Mouse (Mus musculus) adrenal gland, postnatal 14 days (tissue): ENCODE results near the gene Lonrf2. TPM values are rescaled to one million over a fixed set of nuclear protein-coding genes. Genes with fewer than 3 reads are reported as not detected.

Experiments used
- DNase-seq: peaks from one replicate; pipeline ENCODE4 v3.0.0; 2021; ENCODE audit warnings: mixed read lengths
- total RNA-seq: library from RNA; stranded (reverse); gene quantifications from 2 replicates; pipeline ENCODE4 v1.2.3, GENCODE M21; 2021

The Lonrf2 gene
- total RNA-seq, 1 experiment from 2014 or later, result 5.0 TPM

DNA sequence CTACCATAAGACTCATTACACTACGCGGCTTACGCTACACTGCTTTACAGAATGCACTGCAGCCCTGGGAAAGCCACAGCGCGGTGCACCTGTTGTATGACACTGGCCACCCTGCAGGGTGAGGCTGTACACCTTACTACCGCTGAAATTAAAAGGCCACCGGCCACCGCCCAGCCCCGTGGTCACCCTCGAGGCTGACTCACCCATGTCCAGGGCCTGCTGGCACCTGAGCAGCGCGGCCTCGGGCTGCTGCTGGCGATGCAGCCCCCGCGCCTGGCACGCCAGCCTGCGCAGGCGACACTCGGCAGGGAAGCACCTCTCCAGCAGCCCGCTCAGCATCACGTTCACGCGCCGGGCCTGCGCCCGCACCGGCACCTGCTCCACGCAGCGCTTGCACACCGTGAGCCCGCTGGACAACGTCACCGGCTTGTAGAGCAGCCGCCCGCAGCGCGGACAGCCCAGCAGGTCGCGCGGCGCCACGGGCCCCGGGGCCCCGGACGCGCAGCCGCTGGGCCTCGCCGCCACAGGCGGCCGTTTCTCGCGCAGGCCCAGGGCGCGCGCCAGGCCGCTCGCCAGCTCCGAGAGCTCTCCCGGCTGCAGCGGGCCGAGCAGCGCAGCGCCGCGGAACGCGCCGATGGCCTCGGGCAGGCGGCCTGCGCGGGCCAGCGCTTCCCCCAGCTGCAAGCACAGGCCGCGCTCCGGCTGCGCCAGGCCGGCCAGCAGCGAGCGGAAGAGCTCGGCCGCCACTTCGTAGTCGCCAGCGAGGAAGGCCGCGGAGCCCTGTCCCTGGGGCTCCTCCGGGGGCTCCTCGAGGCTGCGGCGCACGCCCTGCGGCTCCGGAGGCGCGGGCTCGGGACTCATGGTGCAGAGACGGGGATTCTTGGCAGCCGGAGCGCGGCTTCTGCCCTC, 689 bp downstream of the Lonrf2 start:
- peak; percentile 52 for DNase-seq

DNA sequence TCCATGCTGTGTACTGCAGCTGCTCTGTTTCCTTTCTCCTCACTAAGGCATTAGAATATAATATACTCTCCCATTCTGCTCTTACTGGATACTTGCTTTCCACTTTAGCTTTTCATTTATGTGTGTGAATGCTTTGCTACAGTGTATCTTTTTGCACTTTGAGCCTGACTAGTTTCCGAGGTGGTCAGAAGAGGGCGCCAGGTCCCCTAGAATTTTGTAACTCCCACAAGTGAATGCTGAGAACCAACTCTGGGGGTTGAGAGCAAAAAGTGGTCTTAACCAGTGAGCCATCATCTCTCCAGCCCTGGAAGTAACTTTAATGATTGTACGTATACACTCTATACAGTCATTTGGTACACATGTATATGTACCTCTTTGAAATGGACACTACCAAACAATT, 1.6 kb downstream of the Lonrf2 start:
- DNase-seq, result peak; percentile 26

- DNase-seq, result no peak
Measured at GRCm38 (mm10) chr1:38824926-38825325, 11.6 kb downstream of the Lonrf2 start.

DNA sequence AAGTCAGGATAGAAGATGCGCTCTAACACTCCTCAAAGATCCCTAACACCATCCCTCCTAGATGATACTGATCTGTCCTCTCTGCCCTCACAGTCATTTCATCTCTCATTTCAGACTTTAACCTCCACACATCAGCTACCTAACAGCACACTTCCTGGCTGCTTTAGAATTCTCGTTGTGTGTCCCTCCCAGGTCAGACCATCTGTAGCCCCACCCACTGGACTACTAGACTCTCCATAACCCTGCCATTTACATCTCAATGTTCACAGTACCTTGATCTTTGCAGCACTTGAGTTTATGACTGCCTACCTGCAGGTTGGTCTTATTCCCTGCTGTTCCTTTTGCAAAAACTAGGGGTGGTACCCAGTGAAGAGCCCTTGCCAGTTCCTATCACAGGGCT, 12.7 kb downstream of the Lonrf2 start:
- DNase-seq, result no peak

DNA sequence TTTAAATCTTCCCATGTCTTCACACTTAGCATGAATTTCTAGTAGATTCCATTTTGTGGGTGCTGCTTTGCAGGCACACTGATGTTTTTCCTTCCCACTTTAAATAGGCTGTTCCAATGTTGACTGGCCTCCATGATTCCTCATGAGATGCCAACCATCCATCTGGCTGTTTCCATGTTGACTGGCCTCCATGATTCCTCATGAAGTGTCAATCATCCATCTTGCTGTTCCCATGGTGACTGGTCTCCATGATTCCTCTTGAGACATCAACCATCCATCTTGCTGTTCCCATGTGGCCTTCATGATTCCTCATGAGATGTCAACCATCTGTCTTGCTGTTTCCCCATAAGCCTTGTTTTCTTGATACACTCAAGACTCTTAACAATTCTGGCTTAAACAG, 16.8 kb downstream of the Lonrf2 start:
- DNase-seq, result no peak

GRCm38 (mm10) chr1:38817671-38818070, 18.8 kb downstream of the Lonrf2 start:
- no peak for DNase-seq

DNA sequence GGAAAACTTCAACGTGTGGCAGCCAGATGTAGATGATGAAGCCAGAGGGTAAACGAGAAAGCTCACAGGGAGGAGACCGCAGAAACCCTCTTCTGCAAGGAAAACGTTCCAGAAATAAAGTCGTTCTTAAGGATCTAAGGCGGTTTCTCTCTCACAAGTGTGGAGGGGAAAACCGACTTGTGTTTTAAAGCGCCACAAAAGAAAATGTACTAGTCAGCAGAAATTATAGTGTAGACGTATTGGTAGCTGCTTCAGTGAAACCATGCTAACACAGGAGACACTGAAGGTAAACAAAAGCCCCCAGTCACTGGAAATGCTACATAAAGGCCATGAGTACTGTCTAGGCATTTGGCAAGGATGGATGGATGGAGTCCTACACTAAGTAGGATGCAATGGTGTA, 19.2 kb downstream of the Lonrf2 start:
- DNase-seq, result no peak

- DNase-seq, result no peak
Measured at GRCm38 (mm10) chr1:38816306-38816705, 20.2 kb downstream of the Lonrf2 start.

DNA sequence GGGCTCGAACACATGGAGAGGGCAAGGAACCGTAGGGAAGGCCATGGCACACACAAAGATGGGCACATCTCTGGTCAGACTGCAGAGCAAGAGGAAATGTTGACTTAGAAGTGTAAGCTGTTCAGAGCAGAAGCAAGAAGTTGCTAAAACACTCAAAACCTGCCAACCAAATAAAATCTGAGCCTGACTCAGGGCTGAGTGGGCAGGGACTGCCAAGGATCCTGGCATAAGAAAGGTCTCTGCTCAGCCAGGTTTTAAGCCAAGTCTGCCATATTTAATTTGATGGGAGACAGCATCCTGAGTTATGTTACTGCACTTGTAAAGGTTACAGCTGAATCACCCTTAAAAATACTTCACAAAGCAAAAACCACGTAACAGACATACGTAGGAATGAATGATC, 29.4 kb downstream of the Lonrf2 start:
- peak; percentile 24 for DNase-seq

DNA sequence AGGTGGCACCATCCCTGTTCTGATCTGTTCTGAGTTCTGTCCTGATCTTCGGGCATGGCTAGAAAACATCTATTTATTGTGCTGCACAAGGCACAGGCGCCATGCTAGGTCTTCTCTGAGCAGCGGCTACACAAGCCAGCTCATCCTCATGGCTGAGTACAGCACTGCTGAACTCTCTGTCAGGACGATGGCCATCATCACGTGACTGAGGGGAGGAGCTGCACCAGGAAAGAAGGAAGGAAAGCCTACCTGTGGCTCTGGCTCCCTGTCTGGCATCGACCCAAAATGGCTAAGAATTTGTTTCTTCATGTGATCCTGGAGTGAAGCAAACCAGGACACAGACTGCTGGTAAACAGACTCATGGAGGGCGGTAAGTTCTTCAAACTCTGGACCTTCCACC, 36.1 kb downstream of the Lonrf2 start:
- DNase-seq, result no peak

DNA sequence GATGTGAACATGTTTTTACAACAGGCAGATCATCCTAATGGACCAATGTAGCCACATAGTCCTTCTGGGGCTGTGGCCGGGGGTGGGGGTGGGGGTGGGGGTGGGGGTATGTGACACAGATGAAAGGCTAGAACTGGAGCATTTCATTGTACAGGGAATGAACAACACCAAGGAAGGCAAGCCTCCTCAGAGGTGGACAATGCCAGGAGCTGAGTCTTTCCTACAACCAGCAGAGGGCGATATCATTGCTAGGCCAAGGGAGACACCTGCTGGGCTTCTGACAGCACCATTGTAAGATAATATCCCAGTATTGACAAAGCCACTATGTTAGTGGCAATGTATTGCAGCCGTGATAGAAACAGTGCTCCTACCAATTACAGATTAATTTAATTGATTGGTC, 37.2 kb downstream of the Lonrf2 start:
- DNase-seq, result peak; percentile 42

GRCm38 (mm10) chr1:38796936-38797335, 39.6 kb downstream of the Lonrf2 start:
- DNase-seq, result no peak

- no peak for DNase-seq
Measured at GRCm38 (mm10) chr1:38795496-38795895, 41.0 kb downstream of the Lonrf2 start.

- peak; percentile 47 for DNase-seq
Measured at GRCm38 (mm10) chr1:38791016-38791810, 45.3 kb downstream of the Lonrf2 start.

DNA sequence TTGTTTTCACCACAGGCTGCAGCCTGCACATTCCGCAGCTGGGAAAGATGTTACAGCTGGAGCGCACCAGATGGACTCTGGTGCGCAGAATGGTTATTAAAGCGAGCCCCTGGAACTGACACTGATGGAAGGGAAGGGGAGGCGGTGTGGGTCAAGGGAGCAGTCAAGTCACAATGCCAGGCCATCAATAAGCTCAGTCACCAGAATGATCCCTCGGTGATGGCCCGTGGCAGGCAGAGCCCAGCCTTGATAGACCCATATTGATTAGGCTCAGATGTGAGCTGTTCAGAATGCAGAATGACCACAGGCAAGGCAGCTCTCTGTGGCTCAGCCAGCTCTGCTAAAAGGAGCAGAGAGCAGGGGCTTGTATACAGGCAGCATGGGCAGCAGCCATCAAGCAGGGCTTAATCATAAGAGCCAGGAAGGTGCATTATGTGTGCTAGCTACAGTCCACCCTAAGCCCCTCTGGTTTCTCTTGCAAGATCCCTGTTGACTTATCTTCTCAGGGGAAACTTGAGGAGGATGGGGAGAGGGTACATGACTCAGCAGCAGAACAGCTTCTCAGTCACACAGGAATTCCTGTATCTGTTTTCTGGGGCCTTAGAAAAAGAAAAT, 46.4 kb downstream of the Lonrf2 start:
- DNase-seq, result no peak

DNA sequence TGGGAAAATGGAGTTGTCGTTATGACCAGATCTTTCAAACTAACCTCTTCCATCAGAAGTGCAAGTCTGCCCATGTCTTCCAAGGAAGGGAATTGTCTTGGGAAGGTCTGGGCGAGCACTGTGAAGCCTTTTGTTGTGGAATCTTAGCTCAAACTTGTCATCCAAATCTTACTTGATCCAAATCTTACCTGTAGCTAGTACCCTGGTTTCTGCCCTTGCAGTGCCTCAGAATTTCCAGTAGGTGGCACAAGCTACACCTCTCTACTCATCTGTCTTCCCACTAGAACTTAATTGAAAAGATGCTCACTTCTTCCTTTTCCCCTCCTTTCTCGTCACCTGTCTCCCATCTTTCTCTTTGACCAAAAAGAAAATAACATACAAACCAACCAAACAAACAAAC, 47.6 kb downstream of the Lonrf2 start:
- DNase-seq, result no peak

- peak; percentile 68 for DNase-seq
Measured at GRCm38 (mm10) chr1:38787443-38787842, 49.1 kb downstream of the Lonrf2 start.

DNA sequence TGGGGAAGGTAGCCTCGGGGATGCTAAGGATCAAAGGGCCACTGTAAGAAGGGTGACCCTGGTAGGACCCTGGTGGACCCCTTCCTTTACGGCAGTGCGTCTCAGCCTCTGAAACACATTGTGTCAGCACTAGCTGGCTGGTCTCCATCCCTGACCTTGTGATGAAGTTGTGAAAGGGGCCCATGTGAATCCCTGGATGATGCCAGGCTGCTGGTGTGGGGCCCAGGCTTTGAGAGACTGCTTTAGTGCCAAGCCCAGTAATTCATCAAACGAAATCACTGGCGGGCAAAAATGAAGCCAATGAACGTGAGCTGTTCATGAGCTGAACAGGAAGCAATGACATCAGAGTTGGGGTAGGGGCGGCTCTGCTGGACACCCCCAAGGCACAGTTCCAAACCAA, 50.2 kb downstream of the Lonrf2 start:
- peak; percentile 81 for DNase-seq

- DNase-seq, result no peak
Measured at GRCm38 (mm10) chr1:38778271-38778670, 58.2 kb downstream of the Lonrf2 start.

GRCm38 (mm10) chr1:38777500-38777899, 59.0 kb downstream of the Lonrf2 start:
- no peak for DNase-seq

DNA sequence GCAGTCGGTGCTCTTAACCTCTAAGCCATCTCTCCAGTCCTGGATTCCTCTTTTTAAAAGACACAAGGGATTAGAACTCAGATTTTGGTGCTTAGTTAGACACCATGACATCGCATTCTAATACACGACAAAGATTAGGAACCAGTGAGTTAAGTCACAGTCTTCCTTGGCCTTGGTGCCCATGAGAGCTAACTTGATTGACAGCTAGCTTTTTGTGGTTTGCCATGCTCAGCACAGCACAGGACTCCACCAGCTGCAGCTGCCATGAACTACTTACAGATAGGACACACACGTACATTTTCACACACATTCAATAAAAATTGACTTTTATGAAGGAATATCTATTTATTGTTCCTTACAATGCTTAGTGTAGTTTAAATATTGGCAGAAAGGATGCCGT, 60.8 kb downstream of the Lonrf2 start:
- DNase-seq, result no peak

DNA sequence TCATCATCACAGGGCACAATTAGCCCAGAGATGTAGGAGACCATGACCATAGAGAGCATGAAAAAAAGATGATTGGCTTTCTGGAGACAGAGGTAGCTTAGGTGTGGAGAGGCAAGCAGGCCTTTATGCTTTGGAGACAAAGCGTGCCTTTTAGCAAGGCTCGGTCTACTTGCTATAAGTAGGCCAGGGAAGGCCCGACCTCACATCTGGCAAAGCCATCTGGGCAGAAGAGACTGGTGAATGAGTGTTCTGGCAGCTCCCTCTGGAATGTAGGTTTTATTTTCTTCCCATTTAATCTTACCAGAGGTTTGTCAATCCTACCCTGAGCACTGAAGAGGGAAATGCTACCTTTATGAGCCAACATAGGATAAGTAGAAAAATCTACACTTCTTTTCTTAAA, 65.8 kb downstream of the Lonrf2 start:
- DNase-seq, result no peak

DNA sequence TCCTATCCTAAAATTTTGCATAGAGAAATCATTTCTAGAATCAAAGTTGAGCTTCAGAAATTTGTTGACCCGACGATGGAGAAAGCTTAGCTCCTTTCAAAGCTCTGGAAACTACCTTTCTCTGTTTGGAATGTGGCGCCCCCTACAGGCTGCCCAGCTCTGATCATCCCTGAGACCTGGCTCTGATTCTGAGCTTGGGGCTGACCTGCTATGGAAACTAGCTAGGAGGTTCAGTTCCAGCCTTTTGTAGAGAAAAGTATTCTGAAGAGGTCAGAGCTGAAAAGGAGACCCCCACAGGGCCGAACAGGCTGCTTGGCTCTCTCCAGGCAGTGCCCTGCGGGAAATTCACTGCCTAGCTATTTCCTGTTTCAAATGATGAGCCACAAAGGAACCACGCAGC, 66.6 kb downstream of the Lonrf2 start:
- peak; percentile 77 for DNase-seq
